Mouse (Mus musculus) CH12.LX (cell line): Measurements from ENCODE around the gene Nfkbiz.
A peak's percentile ranks its signal among the peaks of the same experiment; 100 is the strongest.

Experiments used
- CTCF ChIP-seq, 2 experiments: IDR thresholded peaks in 1 of 2; conservative IDR thresholded peaks in 1 of 2; 2 replicates each; pipeline ENCODE4 v1.5.1; 2011 to 2012; ENCODE audit warnings: low read depth in 2 of 2, low read length in 2 of 2, improper control_type of control experiment in 1 of 2, inconsistent platforms in 1 of 2, mild to moderate bottlenecking in 1 of 2, moderate library complexity in 1 of 2
- EP300 ChIP-seq: IDR thresholded peaks from 2 replicates; pipeline ENCODE4 v1.6.1; 2011; ENCODE audit warnings: low read length, improper control_type of control experiment
- ETS1 ChIP-seq: conservative IDR thresholded peaks from 2 replicates; pipeline ENCODE4 v1.6.1; 2012; ENCODE audit warnings: low read depth, mild to moderate bottlenecking, inconsistent platforms, low read length, improper control_type of control experiment, moderate library complexity
- MXI1 ChIP-seq: IDR thresholded peaks from 2 replicates; pipeline ENCODE4 v1.6.1; 2011; ENCODE audit warnings: mild to moderate bottlenecking, low read depth, low read length, improper control_type of control experiment
- POLR2A ChIP-seq: IDR thresholded peaks from 2 replicates; pipeline ENCODE4 v1.6.1; 2011; ENCODE audit warnings: low read depth, mild to moderate bottlenecking, improper control_type of control experiment, low read length
- ZMIZ1 ChIP-seq: IDR thresholded peaks from 2 replicates; pipeline ENCODE4 v1.6.1; 2012; ENCODE audit warnings: low read depth, mild to moderate bottlenecking, inconsistent platforms, low read length, improper control_type of control experiment
- ZNF384 ChIP-seq: IDR thresholded peaks from 2 replicates; pipeline ENCODE4 v1.6.1; 2012; ENCODE audit warnings: low read depth, low read length, improper control_type of control experiment, inconsistent platforms

GRCm38 (mm10) chr16:55780958-55781558, 57.6 kb downstream of the Nfkbiz start:
- TF ChIP-seq EP300 (peak; percentile 94), ZMIZ1 (no peak), ZNF384 (peak; percentile 94), CTCF (conservative IDR thresholded peaks at IDR 0.05 in 1 of 2, IDR thresholded peaks at IDR 0.05 in 1 of 2; ENCODE audit: low read depth in 2 of 2, low read length in 2 of 2) (no peak), ETS1 (peak; percentile 42; the same call in 1 of the 2 replicates), POLR2A (no peak), MXI1 (no peak)
